Mouse (Mus musculus): ENCODE results near the gene Mroh2a.

DNA sequence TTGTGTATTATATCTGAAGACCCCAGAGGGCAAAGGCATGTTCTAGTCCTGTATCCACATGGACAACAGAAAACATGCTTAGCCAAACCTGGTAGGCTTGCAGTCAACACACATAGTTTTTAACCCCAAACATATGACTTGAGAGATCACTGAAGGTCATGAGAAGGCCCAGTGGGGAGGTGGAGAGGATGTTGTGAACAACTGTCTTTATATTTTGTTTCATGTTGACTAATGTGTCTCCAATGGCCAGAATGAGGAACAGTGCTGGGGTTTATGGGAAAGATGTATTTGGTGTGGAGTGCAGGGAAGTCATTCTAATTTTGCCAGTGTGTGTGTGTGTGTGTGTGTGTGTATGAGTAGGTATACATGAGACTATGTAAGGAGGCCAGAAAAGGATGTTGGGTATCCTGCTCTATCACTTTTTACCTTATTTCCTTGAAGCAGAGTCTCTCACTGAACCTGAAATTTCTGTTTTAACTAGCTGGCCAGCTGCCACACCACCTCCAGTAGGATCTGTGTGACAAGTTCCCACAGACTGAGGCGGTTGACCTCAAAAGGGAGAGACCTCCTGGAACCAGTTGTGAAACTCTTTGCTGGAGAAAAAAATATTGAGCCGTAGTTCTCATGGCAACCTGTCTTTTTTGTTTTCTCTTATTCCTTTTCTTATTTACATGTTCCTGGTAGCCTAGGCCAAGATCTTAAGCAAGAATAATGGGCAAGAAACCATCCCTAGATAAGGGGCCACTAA lies 2.6 kb upstream of the Mroh2a start:
- TF ChIP-seq CTCF (IDR thresholded peaks at IDR 0.05; ENCODE audit: borderline replicate concordance, extremely low read depth, insufficient read depth, insufficient read length) (no peak), POLR2A (IDR thresholded peaks at IDR 0.05; ENCODE audit: borderline replicate concordance, extremely low read depth, insufficient read depth, insufficient read length, poor library complexity, severe bottlenecking) (no peak)

Data from brain, embryonic 14.5 days (tissue).